Mouse (Mus musculus): ENCODE data around the gene Fkbp4.

GRCm38 (mm10) chr6:128432356-128432915 is 6.0 kb downstream of the Fkbp4 start:
- TF ChIP-seq EP300 (IDR thresholded peaks at IDR 0.05; ENCODE audit: low read depth) (no peak), CTCF (IDR thresholded peaks at IDR 0.05; ENCODE audit: low read depth) (no peak)
